Mouse (Mus musculus): Measurements from ENCODE around the gene Borcs8.

- TF ChIP-seq GATA1 (IDR thresholded peaks at IDR 0.05; ENCODE audit: borderline replicate concordance, low read length): no peak
- no peak for TF ChIP-seq FLI1 (IDR thresholded peaks at IDR 0.05; ENCODE audit: low read length)
These were observed 34.4 kb upstream of the Borcs8 start for GRCm38 (mm10) chr8:70104922-70105321.

All from megakaryocyte, embryonic 14.5 days (primary cell).